Mouse (Mus musculus) cerebellum, adult 9-10 months (tissue): ENCODE measurements around the gene Gm8206.
A peak's percentile ranks its signal among the peaks of the same experiment; 100 is the strongest.
"Not testable (repeated sequence)": the region's sequence is repeated elsewhere in the genome, so short reads cannot be mapped to it uniquely, and the experiment has no call there.

Source experiments
- DNase-seq: peaks from one replicate; pipeline ENCODE4 v3.0.0; 2022

Gm8206 gene

DNA sequence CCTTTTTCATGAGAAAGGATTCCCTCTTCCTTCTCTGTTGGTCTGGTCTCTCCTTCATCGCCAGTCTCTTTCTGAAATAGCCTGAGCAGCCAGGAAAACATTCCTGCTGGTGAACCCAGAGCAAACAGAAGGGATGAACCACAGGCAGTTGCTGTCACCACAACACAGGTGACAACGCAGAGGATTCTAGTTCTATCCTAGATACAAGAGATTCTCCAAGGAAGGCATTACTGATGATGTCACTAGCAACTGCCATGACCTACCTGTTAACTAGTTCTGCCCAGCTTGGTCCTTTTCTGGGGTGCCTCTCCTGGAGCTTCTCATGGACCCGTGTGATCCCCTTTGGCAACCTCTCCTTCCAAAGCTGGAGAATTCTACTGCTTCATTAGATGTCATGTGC, at the start of gene Gm8206:
TSS of gene Gm8206 (minus strand) at position 101 of the 400 bp plus-strand sequence.
- DNase-seq: not testable (repeated sequence)

DNA sequence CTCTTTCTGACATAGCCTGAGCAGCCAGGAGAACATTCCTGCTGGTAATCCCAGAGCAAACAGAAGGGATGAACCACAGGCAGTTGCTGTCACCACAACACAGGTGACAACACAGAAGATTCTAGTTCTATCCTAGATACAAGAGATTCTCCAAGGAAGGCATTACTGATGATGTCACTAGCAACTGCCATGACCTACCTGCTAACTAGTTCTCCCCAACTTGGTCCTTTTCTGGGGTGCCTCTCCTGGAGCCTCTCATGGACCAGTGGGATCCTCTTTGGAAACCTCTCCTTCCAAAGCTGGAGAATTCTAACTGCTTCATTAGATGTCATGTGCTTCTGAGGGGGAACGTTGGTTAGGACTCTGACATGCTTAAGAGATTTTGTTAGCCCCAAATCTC, 32.0 kb upstream of the Gm8206 start, which contains the start of gene Gm3476:
TSS of gene Gm3476 (minus strand) at position 101 of the 400 bp plus-strand sequence.
- not testable (repeated sequence) for DNase-seq

DNA sequence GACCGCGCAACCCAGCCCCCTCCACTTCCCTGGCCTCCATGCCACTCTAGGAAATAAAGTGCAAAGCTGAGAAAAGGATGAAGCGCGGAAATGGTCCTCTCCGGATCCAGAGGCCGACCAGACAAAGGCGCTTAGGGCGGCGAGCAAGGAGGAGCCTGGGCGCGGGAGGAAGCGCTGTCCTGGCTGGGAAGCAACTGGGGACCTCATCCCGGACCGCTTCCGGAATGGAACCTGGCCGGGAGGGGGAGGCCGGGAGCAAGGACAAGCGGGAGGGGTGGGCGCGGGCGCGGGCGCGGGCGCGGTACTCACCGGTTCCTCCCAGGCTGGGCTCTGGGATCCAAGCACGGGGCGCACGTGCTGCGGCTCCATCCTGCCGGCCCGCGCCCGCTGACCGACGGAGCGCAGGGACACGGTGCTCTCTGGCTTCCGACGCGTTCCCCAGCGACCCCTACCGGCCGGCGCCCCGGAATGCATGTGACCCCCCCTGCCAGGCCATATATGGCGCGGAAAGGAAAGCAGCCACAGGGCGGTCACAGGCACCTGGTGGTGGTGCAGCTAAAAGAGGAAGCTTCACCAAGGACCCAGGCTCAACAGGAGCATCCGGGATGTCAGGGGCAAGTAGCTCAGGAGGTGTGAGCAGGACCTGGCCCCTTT, 14.7 kb upstream of the Gm8206 start, which contains the start of gene Gm3468:
TSS of gene Gm3468 (minus strand) at position 394 of the 654 bp plus-strand sequence.
- peak; percentile 7 for DNase-seq

DNA sequence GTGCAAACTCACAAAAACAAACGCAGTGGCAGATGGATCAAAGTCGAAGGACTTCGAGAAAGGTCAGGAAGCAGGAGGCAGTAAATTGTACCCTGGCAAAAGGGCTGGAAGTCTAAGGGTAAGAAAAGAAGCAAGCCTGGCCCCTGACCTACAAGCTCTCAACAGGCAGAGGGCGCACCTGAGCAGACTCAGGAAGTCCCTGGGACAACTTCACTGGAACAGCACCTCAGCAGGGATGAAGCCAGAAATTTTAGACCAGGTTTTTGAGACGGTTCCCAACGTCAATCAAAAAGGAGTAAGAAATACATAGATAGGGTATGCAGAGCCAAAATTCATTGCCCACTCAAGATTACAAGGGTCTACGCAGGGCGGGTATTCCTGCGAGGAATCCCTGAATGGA, 13.8 kb upstream of the Gm8206 start:
- DNase-seq: not testable (repeated sequence)

DNA sequence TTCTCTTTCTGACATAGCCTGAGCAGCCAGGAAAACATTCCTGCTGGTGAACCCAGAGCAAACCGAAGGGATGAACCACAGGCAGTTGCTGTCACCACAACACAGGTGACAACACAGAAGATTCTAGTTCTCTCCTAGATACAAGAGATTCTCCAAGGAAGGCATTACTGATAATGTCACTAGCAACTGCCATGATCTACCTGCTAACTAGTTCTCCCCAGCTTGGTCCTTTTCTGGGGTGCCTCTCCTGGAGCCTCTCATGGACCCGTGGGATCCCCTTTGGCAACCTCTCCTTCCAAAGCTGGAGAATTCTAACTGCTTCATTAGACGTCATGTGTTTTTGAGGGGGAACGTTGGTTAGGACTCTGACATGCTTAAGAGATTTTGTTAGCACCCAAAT, 35.6 kb downstream of the Gm8206 start, which contains the start of gene Gm6337:
TSS of gene Gm6337 (minus strand) at position 101 of the 400 bp plus-strand sequence.
- not testable (repeated sequence) for DNase-seq

DNA sequence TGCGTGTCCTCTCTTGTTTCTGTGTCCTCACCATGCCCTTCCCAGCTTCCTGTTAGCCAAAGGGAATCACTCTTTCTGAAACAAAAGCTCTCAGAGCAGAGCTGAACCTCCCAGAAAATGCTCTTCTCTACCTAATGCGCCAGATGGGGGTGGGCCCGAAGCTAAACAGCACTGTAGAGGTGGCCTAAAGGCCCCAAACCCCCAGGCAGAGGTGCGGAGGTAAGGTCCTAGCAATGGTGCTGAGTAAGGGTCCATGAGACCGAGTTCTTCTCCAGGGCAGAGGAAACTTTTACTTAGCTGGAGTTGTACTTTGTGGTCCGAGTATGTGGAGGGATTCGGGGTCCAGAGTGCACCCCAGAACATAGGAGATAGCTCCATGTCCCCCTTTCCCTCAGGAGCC, 106.6 kb downstream of the Gm8206 start:
- DNase-seq: peak; percentile 2

DNA sequence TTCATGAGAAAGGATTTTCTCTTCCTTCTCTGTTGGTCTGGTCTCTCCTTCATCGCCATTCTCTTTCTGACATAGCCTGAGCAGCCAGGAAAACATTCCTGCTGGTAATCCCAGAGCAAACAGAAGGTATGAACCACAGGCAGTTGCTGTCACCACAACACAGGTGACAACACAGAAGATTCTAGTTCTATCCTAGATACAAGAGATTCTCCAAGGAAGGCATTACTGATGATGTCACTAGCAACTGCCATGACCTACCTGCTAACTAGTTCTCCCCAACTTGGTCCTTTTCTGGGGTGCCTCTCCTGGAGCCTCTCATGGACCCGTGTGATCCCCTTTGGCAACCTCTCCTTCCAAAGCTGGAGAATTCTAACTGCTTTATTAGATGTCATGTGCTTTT, 114.7 kb downstream of the Gm8206 start, which contains the start of gene Gm3453:
TSS of gene Gm3453 (minus strand) at position 101 of the 400 bp plus-strand sequence.
- DNase-seq: not testable (repeated sequence)
